Mouse (Mus musculus): Measurements from ENCODE around the gene Nup214. TPM values are rescaled to one million over a fixed set of nuclear protein-coding genes. Genes with fewer than 3 reads are reported as not detected.

The Nup214 gene
- polyA plus RNA-seq, 1 experiment = 60.7 TPM

GRCm38 (mm10) chr2:31994896-31995295 is 20.7 kb downstream of the Nup214 start:
- Histone ChIP-seq H3K27ac (ENCODE audit: insufficient read depth, low read length) (no peak overlapping the region), H3K4me3 (ENCODE audit: insufficient read depth, low read length) (no peak overlapping the region), H3K4me1 (ENCODE audit: control insufficient read depth, insufficient read depth, low read length) (no peaks in the 10 kb centered on the region)
- TF ChIP-seq CTCF (IDR thresholded peaks at IDR 0.05; ENCODE audit: borderline replicate concordance, insufficient read depth, low read length) (no peak), POLR2A (IDR thresholded peaks at IDR 0.05; ENCODE audit: low read depth, low read length) (no peak)

- no peak for TF ChIP-seq CTCF (IDR thresholded peaks at IDR 0.05; ENCODE audit: borderline replicate concordance, insufficient read depth, low read length)
- no peak for TF ChIP-seq POLR2A (IDR thresholded peaks at IDR 0.05; ENCODE audit: low read depth, low read length)
- H3K4me1 ChIP-seq (ENCODE audit: control insufficient read depth, insufficient read depth, low read length) = no peaks in the 10 kb centered on the region
Measured at GRCm38 (mm10) chr2:31996060-31996459, 21.8 kb downstream of the Nup214 start.

GRCm38 (mm10) chr2:31997539-31997938 is 23.3 kb downstream of the Nup214 start:
- no peak overlapping the region for H3K4me3 ChIP-seq (ENCODE audit: insufficient read depth, low read length)
- TF ChIP-seq CTCF (IDR thresholded peaks at IDR 0.05; ENCODE audit: borderline replicate concordance, insufficient read depth, low read length) (no peak), POLR2A (IDR thresholded peaks at IDR 0.05; ENCODE audit: low read depth, low read length) (no peak)
- no peaks in the 10 kb centered on the region for H3K4me1 ChIP-seq (ENCODE audit: control insufficient read depth, insufficient read depth, low read length)
- H3K27ac ChIP-seq (ENCODE audit: insufficient read depth, low read length) = no peak overlapping the region

More at GRCm38 (mm10) chr2:31996060-31996459, 21.8 kb downstream of the Nup214 start:
- Histone ChIP-seq H3K27ac (ENCODE audit: insufficient read depth, low read length) (no peak overlapping the region), H3K4me3 (ENCODE audit: insufficient read depth, low read length) (no peak overlapping the region)

GRCm38 (mm10) chr2:31998443-31998842 is 24.2 kb downstream of the Nup214 start:
- no peaks in the 10 kb centered on the region for H3K4me1 ChIP-seq (ENCODE audit: control insufficient read depth, insufficient read depth, low read length)
- H3K27ac ChIP-seq (ENCODE audit: insufficient read depth, low read length) = no peak overlapping the region
- H3K4me3 ChIP-seq (ENCODE audit: insufficient read depth, low read length) = no peak overlapping the region
- TF ChIP-seq CTCF (IDR thresholded peaks at IDR 0.05; ENCODE audit: borderline replicate concordance, insufficient read depth, low read length) = no peak
- no peak for TF ChIP-seq POLR2A (IDR thresholded peaks at IDR 0.05; ENCODE audit: low read depth, low read length)

GRCm38 (mm10) chr2:32008311-32008710 is 34.1 kb downstream of the Nup214 start:
- H3K27ac ChIP-seq (ENCODE audit: insufficient read depth, low read length) = no peak overlapping the region
- no peak overlapping the region for H3K4me3 ChIP-seq (ENCODE audit: insufficient read depth, low read length)
- TF ChIP-seq CTCF (IDR thresholded peaks at IDR 0.05; ENCODE audit: borderline replicate concordance, insufficient read depth, low read length) = no peak
- TF ChIP-seq POLR2A (IDR thresholded peaks at IDR 0.05; ENCODE audit: low read depth, low read length) = no peak
- H3K4me1 ChIP-seq (ENCODE audit: control insufficient read depth, insufficient read depth, low read length) = no peaks in the 10 kb centered on the region

- Histone ChIP-seq H3K27ac (ENCODE audit: insufficient read depth, low read length) (no peak overlapping the region), H3K4me1 (ENCODE audit: control insufficient read depth, insufficient read depth, low read length) (no peaks in the 10 kb centered on the region), H3K4me3 (ENCODE audit: insufficient read depth, low read length) (no peak overlapping the region)
- TF ChIP-seq CTCF (IDR thresholded peaks at IDR 0.05; ENCODE audit: borderline replicate concordance, insufficient read depth, low read length) (no peak), POLR2A (IDR thresholded peaks at IDR 0.05; ENCODE audit: low read depth, low read length) (no peak)
Measured at GRCm38 (mm10) chr2:32008716-32009115, 34.5 kb downstream of the Nup214 start.

GRCm38 (mm10) chr2:32019704-32020103 is 45.5 kb downstream of the Nup214 start:
- no peak overlapping the region for H3K27ac ChIP-seq (ENCODE audit: insufficient read depth, low read length)
- no peaks in the 10 kb centered on the region for H3K4me1 ChIP-seq (ENCODE audit: control insufficient read depth, insufficient read depth, low read length)
- no peak for TF ChIP-seq POLR2A (IDR thresholded peaks at IDR 0.05; ENCODE audit: low read depth, low read length)
- no peak for TF ChIP-seq CTCF (IDR thresholded peaks at IDR 0.05; ENCODE audit: borderline replicate concordance, insufficient read depth, low read length)
- no peak overlapping the region for H3K4me3 ChIP-seq (ENCODE audit: insufficient read depth, low read length)

- no peak for TF ChIP-seq POLR2A (IDR thresholded peaks at IDR 0.05; ENCODE audit: low read depth, low read length)
- no peak for TF ChIP-seq CTCF (IDR thresholded peaks at IDR 0.05; ENCODE audit: borderline replicate concordance, insufficient read depth, low read length)
- Histone ChIP-seq H3K4me1 (ENCODE audit: control insufficient read depth, insufficient read depth, low read length) (no peaks in the 10 kb centered on the region), H3K27ac (ENCODE audit: insufficient read depth, low read length) (no peak overlapping the region), H3K4me3 (ENCODE audit: insufficient read depth, low read length) (no peak overlapping the region)
Measured at GRCm38 (mm10) chr2:32020229-32020628, 46.0 kb downstream of the Nup214 start.

GRCm38 (mm10) chr2:32024372-32024771 is 50.1 kb downstream of the Nup214 start:
- TF ChIP-seq CTCF (IDR thresholded peaks at IDR 0.05; ENCODE audit: borderline replicate concordance, insufficient read depth, low read length) = no peak
- no peak for TF ChIP-seq POLR2A (IDR thresholded peaks at IDR 0.05; ENCODE audit: low read depth, low read length)
- Histone ChIP-seq H3K4me1 (ENCODE audit: control insufficient read depth, insufficient read depth, low read length) (no peaks in the 10 kb centered on the region), H3K27ac (ENCODE audit: insufficient read depth, low read length) (no peak overlapping the region), H3K4me3 (ENCODE audit: insufficient read depth, low read length) (no peak overlapping the region)

GRCm38 (mm10) chr2:32029636-32030035 is 55.4 kb downstream of the Nup214 start:
- no peak overlapping the region for H3K27ac ChIP-seq (ENCODE audit: insufficient read depth, low read length)
- TF ChIP-seq POLR2A (IDR thresholded peaks at IDR 0.05; ENCODE audit: low read depth, low read length) = no peak
- no peak for TF ChIP-seq CTCF (IDR thresholded peaks at IDR 0.05; ENCODE audit: borderline replicate concordance, insufficient read depth, low read length)
- no peak overlapping the region for H3K4me3 ChIP-seq (ENCODE audit: insufficient read depth, low read length)
- H3K4me1 ChIP-seq (ENCODE audit: control insufficient read depth, insufficient read depth, low read length) = no peaks in the 10 kb centered on the region

GRCm38 (mm10) chr2:32033436-32033835 is 59.2 kb downstream of the Nup214 start:
- no peak for TF ChIP-seq CTCF (IDR thresholded peaks at IDR 0.05; ENCODE audit: borderline replicate concordance, insufficient read depth, low read length)
- no peak for TF ChIP-seq POLR2A (IDR thresholded peaks at IDR 0.05; ENCODE audit: low read depth, low read length)
- Histone ChIP-seq H3K27ac (ENCODE audit: insufficient read depth, low read length) (no peak overlapping the region), H3K4me1 (ENCODE audit: control insufficient read depth, insufficient read depth, low read length) (no peaks in the 10 kb centered on the region)

More at GRCm38 (mm10) chr2:32033436-32033835, 59.2 kb downstream of the Nup214 start:
- no peak overlapping the region for H3K4me3 ChIP-seq (ENCODE audit: insufficient read depth, low read length)

Data from embryonic fibroblast, embryonic 13.5 days (primary cell).